ENCODE assay signal across 21 mouse cellular contexts in the genomic region with DNA sequence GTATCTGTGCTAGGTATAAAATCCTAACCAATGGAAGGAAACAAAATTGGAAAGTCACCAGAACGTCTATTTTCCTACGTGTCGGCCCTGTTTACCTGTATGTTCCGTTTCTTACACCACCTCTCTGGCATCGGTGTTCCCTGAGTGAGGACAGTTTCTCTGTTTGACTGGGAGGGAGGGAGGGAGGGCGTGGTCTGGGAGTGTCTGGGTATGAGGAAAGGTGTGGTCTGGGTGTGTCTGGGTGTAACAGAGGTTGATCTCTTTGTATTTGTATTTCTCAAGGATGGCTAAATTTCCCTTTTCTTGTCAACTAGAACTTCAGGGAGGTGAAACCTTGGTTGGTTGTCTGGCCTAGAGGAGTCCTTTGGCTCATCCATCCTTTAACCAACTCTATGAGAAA.
DNase-seq lines count a peak whose midpoint lies in the region; ATAC-seq and TF ChIP-seq lines count a peak whose summit lies in the region.
"Had no signal": no experiment of that assay in that cellular context is flagged by ENCODE, and none has a peak within 500 bp of the region (broad histone marks: within the 10 kb centered on the region; RNA-seq: fewer than 3 reads in every experiment).

No protein-coding gene starts in this region.

- WGBS in liver, postnatal 0 days (ENCODE audit: insufficient replicate concordance) = 69% methylated on average over 6 of the region's 6 CpGs
- 61% methylated on average over 6 of the region's 6 CpGs for WGBS in liver, embryonic 13.5 days (ENCODE audit: insufficient replicate concordance)
- WGBS in midbrain, embryonic 11.5 days = 95% methylated on average over 6 of the region's 6 CpGs

- no peak for TF ChIP-seq EP300 in liver, postnatal 0 days (IDR thresholded peaks at IDR 0.05; ENCODE audit: low read depth)

- H3K27me3 ChIP-seq in liver, postnatal 0 days (ENCODE audit: insufficient read depth, low read length) = no peaks in the 10 kb centered on the region
- no peaks in the 10 kb centered on the region for H3K27me3 ChIP-seq in liver, embryonic 13.5 days
- H3K27me3 ChIP-seq in midbrain, embryonic 11.5 days (ENCODE audit: control insufficient read depth, insufficient read depth, low read length) = no peaks in the 10 kb centered on the region
- H3K27me3 ChIP-seq: embryonic facial prominence, embryonic 13.5 days; heart, embryonic 13.5 days; hindbrain, embryonic 12.5 days had no signal

- no peak for TF ChIP-seq CTCF in liver, postnatal 0 days (IDR thresholded peaks at IDR 0.05; ENCODE audit: low read depth)

- H3K4me1 ChIP-seq in liver, postnatal 0 days (ENCODE audit: insufficient read depth) = peaks cover 11% of the 10 kb centered on the region; the same call in 1 of the 2 replicates
- peaks cover 31% of the 10 kb centered on the region for H3K4me1 ChIP-seq in liver, embryonic 13.5 days (replicated peaks)
- H3K4me1 ChIP-seq in midbrain, embryonic 11.5 days (ENCODE audit: control insufficient read depth, insufficient read depth, low read length) = no peaks in the 10 kb centered on the region
- H3K4me1 ChIP-seq: embryonic facial prominence, embryonic 13.5 days; forebrain, embryonic 12.5 days; hindbrain, embryonic 12.5 days had no signal

- intact Hi-C loops in left cerebral cortex, postnatal 4 days (cut with DNase I) = no loop called here

- no peak overlapping the region for H3K27ac ChIP-seq in liver, postnatal 0 days (ENCODE audit: low read depth)
- H3K27ac ChIP-seq in liver, embryonic 13.5 days = no peak overlapping the region
- no peak overlapping the region for H3K27ac ChIP-seq in midbrain, embryonic 11.5 days (ENCODE audit: low read depth, low read length)
- H3K27ac ChIP-seq: embryonic facial prominence, embryonic 13.5 days; forebrain, embryonic 12.5 days; gastrocnemius, adult 2 months; heart, embryonic 13.5 days; hindbrain, embryonic 12.5 days had no signal

- no peak overlapping the region for H3K9ac ChIP-seq in liver, postnatal 0 days (replicated peaks)
- H3K9ac ChIP-seq in liver, embryonic 13.5 days = no peak overlapping the region
- H3K9ac ChIP-seq in midbrain, embryonic 11.5 days (ENCODE audit: low read length) = no peak overlapping the region
- H3K9ac ChIP-seq: embryonic facial prominence, embryonic 13.5 days; forebrain, embryonic 12.5 days; forebrain, postnatal 0 days; heart, embryonic 13.5 days; hindbrain, embryonic 12.5 days had no signal

- H3K4me3 ChIP-seq in liver, postnatal 0 days (ENCODE audit: low read depth, low read length) = no peak overlapping the region
- no peak overlapping the region for H3K4me3 ChIP-seq in liver, embryonic 13.5 days (replicated peaks)
- no peak overlapping the region for H3K4me3 ChIP-seq in midbrain, embryonic 11.5 days (ENCODE audit: low read depth, low read length)
- H3K4me3 ChIP-seq: embryonic facial prominence, embryonic 13.5 days; forebrain, embryonic 12.5 days; gastrocnemius, adult 2 months; heart, embryonic 13.5 days; hindbrain, embryonic 12.5 days had no signal

- no peaks in the 10 kb centered on the region for H3K9me3 ChIP-seq in liver, postnatal 0 days (ENCODE audit: low read length)
- no peaks in the 10 kb centered on the region for H3K9me3 ChIP-seq in liver, embryonic 13.5 days (replicated peaks)
- no peaks in the 10 kb centered on the region for H3K9me3 ChIP-seq in midbrain, embryonic 11.5 days (ENCODE audit: control insufficient read depth, low read length)
- H3K9me3 ChIP-seq: embryonic facial prominence, embryonic 13.5 days; forebrain, embryonic 12.5 days; heart, embryonic 13.5 days; hindbrain, embryonic 12.5 days had no signal

- H3K4me2 ChIP-seq in liver, postnatal 0 days (ENCODE audit: low read depth, low read length) = no peak overlapping the region
- 0 out of 2 replicates have a peak overlapping the region, but pooled peaks have one; percentile 1 for H3K4me2 ChIP-seq in liver, embryonic 13.5 days
- H3K4me2 ChIP-seq in midbrain, embryonic 11.5 days = no peak overlapping the region
- H3K4me2 ChIP-seq: embryonic facial prominence, embryonic 13.5 days; forebrain, embryonic 12.5 days; heart, embryonic 13.5 days; hindbrain, embryonic 12.5 days had no signal

- H3K36me3 ChIP-seq in liver, postnatal 0 days (replicated peaks; ENCODE audit: insufficient read depth, low read length) = no peaks in the 10 kb centered on the region
- H3K36me3 ChIP-seq in liver, embryonic 13.5 days = no peaks in the 10 kb centered on the region
- H3K36me3 ChIP-seq in midbrain, embryonic 11.5 days (ENCODE audit: control insufficient read depth, insufficient read depth, low read length) = no peaks in the 10 kb centered on the region
- H3K36me3 ChIP-seq: embryonic facial prominence, embryonic 13.5 days; forebrain, embryonic 12.5 days; heart, embryonic 13.5 days; hindbrain, embryonic 12.5 days had no signal

- no peak for ATAC-seq in liver, postnatal 0 days
- ATAC-seq in liver, embryonic 13.5 days (ENCODE audit: low read depth) = peak; percentile 76
- peak; percentile 27; the same call in 1 of the 2 replicates for ATAC-seq in megakaryocyte, adult 5-6 weeks (ENCODE audit: poor library complexity, severe bottlenecking)
- no peak for ATAC-seq in midbrain, embryonic 11.5 days (ENCODE audit: low FRiP score)
- ATAC-seq: forebrain, postnatal 0 days; hindbrain, embryonic 16.5 days had no signal

- DNase-seq in liver = peak; percentile 61
- no peak for DNase-seq in liver, postnatal 0 days
- DNase-seq in ZHBTc4 (ENCODE audit: low read depth, low spot score) = peak; percentile 66
- no peak for DNase-seq in liver, embryonic 13.5 days
- no peak for DNase-seq in neural tube, embryonic 10.5 days (ENCODE audit: extremely low spot score, low spot score)
- no peak for DNase-seq in left cerebral cortex, postnatal 4 days
- DNase-seq in midbrain, embryonic 11.5 days (ENCODE audit: low spot score, missing footprints) = no peak
- DNase-seq: adrenal gland, postnatal 10 days; cerebellum, adult 11-12 months; cerebellum, adult 9-10 months; cerebellum, postnatal 25 days; forebrain, postnatal 0 days; gastrocnemius, adult 2 months; gastrocnemius, postnatal 25 days; heart, postnatal 4 days had no signal

Comparison
In these comparisons a context has a peak if more than half of its experiments do, and no peak if none do; other contexts are left out.
1. DNase-seq: peak in liver (single experiment) and ZHBTc4 (single experiment); none in liver, postnatal 0 days (single experiment), liver, embryonic 13.5 days (single experiment), neural tube, embryonic 10.5 days (single experiment), left cerebral cortex, postnatal 4 days (single experiment) and midbrain, embryonic 11.5 days (single experiment).
2. ATAC-seq: peak in liver, embryonic 13.5 days (single experiment) and megakaryocyte, adult 5-6 weeks (single experiment); none in liver, postnatal 0 days (single experiment) and midbrain, embryonic 11.5 days (single experiment).